Mouse (Mus musculus) lung, embryonic 14.5 days (tissue): ENCODE data around the gene Fkrp. TPM values are rescaled to one million over a fixed set of nuclear protein-coding genes. Genes with fewer than 3 reads are reported as not detected.
A peak's percentile ranks its signal among the peaks of the same experiment; 100 is the strongest.

Experiments used
- ATAC-seq: fragments of 200-750 bp; cut with Nextera tagmentation; 2 replicates; pipeline ENCODE4 v1.8.0; 2017; ENCODE audit warnings: mild to moderate bottlenecking, moderate TSS enrichment, moderate library complexity; ENCODE audit not compliant: insufficient read depth
- DNase-seq: peaks from one replicate; pipeline ENCODE4 v3.0.0-alpha.2; 2015
- H3K27ac ChIP-seq: fragments of 300-500 bp; sonication (generic); 2 replicates; pipeline ENCODE4 v1.5.1; 2014; ENCODE audit warnings: low read depth, mild to moderate bottlenecking, moderate library complexity
- H3K27me3 ChIP-seq: fragments of 300-500 bp; sonication (generic); 2 replicates; pipeline ENCODE4 v1.6.1; 2014; ENCODE audit warnings: low read length, control low read depth; ENCODE audit not compliant: insufficient read depth
- H3K36me3 ChIP-seq: fragments of 300-500 bp; sonication (generic); 2 replicates; pipeline ENCODE4 v1.6.1; 2014; ENCODE audit warnings: control low read depth; ENCODE audit not compliant: insufficient read depth
- H3K4me1 ChIP-seq: fragments of 300-500 bp; sonication (generic); 2 replicates; pipeline ENCODE4 v1.6.1; 2014; ENCODE audit warnings: antibody characterized with exemption, control low read depth; ENCODE audit not compliant: insufficient read depth
- H3K4me2 ChIP-seq: fragments of 300-500 bp; sonication (generic); 2 replicates; pipeline ENCODE4 v1.6.1; 2014; ENCODE audit warnings: mild to moderate bottlenecking
- H3K4me3 ChIP-seq: fragments of 300-500 bp; sonication (generic); 2 replicates; pipeline ENCODE4 v1.5.1; 2014; ENCODE audit warnings: low read depth, low read length
- H3K9ac ChIP-seq: fragments of 300-500 bp; sonication (generic); 2 replicates; pipeline ENCODE4 v1.6.1; 2014
- H3K9me3 ChIP-seq: fragments of 300-500 bp; sonication (generic); 2 replicates; pipeline ENCODE4 v1.6.1; 2016; ENCODE audit warnings: low read depth, low read length, control low read depth
- CTCF ChIP-seq: IDR thresholded peaks from 2 replicates; pipeline ENCODE4 v1.5.1; 2016; ENCODE audit warnings: antibody characterized with exemption, low read depth
- WGBS: fragments of 180-500 bp; shearing (Covaris S2); extraction: QIAGEN DNeasy Blood & Tissue Kit; methylation state at CpG from one replicate; pipeline ENCODE4 v1.1.7; 2014; 5-methylcytosine and 5-hydroxymethylcytosine counted together
- polyA plus RNA-seq: library from polyadenylated mRNA; unstranded; fragments of >200 nt; fragmentation: Nextera tagmentation; extraction: Ambion mirVana; gene quantifications from 2 replicates; pipeline ENCODE4 v1.2.1, GENCODE M21; 2014

Gene Fkrp
- polyA plus RNA-seq, 1 experiment from 2014 or later = 31.9 TPM

GRCm38 (mm10) chr7:16841561-16842560 lies 25.3 kb upstream of the Fkrp start:
- Histone ChIP-seq H3K4me2 (peak overlapping the region; percentile 98), H3K9me3 (no peaks in the 10 kb centered on the region), H3K4me1 (peaks cover 16% of the 10 kb centered on the region), H3K27ac (peak overlapping the region; percentile 62), H3K36me3 (peaks cover 52% of the 10 kb centered on the region), H3K27me3 (no peaks in the 10 kb centered on the region), H3K4me3 (peak overlapping the region; percentile 64), H3K9ac (peak overlapping the region; percentile 75; the same call in 1 of the 2 replicates)
- 33% methylated on average over 11 of the region's 11 CpGs for whole genome bisulfite sequencing
- DNase-seq = peak; percentile 23
- ATAC-seq = peak; percentile 1; the same call in 1 of the 2 replicates
- no peak for TF ChIP-seq CTCF

GRCm38 (mm10) chr7:16841078-16841477 lies 24.5 kb upstream of the Fkrp start:
- H3K36me3 ChIP-seq = peaks cover 56% of the 10 kb centered on the region
- peaks cover 16% of the 10 kb centered on the region for H3K4me1 ChIP-seq
- no peak for TF ChIP-seq CTCF
- no peak overlapping the region for H3K4me3 ChIP-seq
- H3K9ac ChIP-seq = no peak overlapping the region
- H3K27ac ChIP-seq = peak overlapping the region; percentile 62; the same call in 1 of the 2 replicates
- H3K27me3 ChIP-seq = no peaks in the 10 kb centered on the region
- no peak for ATAC-seq
- WGBS = 83% methylated on average over 4 of the region's 4 CpGs
- H3K4me2 ChIP-seq = no peak overlapping the region
- no peak for DNase-seq
- H3K9me3 ChIP-seq = no peaks in the 10 kb centered on the region

- ATAC-seq = no peak
Measured at GRCm38 (mm10) chr7:16840109-16840491, 23.6 kb upstream of the Fkrp start.

GRCm38 (mm10) chr7:16839427-16840108 lies 23.0 kb upstream of the Fkrp start:
- peaks cover 63% of the 10 kb centered on the region for H3K36me3 ChIP-seq
- H3K27me3 ChIP-seq = no peaks in the 10 kb centered on the region
- H3K27ac ChIP-seq = no peak overlapping the region
- no peaks in the 10 kb centered on the region for H3K9me3 ChIP-seq
- H3K4me1 ChIP-seq = peaks cover 12% of the 10 kb centered on the region; the same call in 1 of the 2 replicates
- ATAC-seq (no peak), DNase-seq (no peak)
- TF ChIP-seq CTCF = no peak
- H3K4me2 ChIP-seq = no peak overlapping the region
- no peak overlapping the region for H3K4me3 ChIP-seq
- H3K9ac ChIP-seq = no peak overlapping the region
- 91% methylated on average over 12 of the region's 12 CpGs for WGBS

More at GRCm38 (mm10) chr7:16840109-16840491, 23.6 kb upstream of the Fkrp start:
- no peaks in the 10 kb centered on the region for H3K27me3 ChIP-seq
- no peak for DNase-seq
- H3K27ac ChIP-seq = no peak overlapping the region
- no peak overlapping the region for H3K4me2 ChIP-seq
- H3K4me1 ChIP-seq = peaks cover 12% of the 10 kb centered on the region; the same call in 1 of the 2 replicates
- H3K4me3 ChIP-seq = no peak overlapping the region
- no peak overlapping the region for H3K9ac ChIP-seq
- H3K9me3 ChIP-seq = no peaks in the 10 kb centered on the region
- WGBS = 81% methylated on average over 2 of the region's 2 CpGs
- H3K36me3 ChIP-seq = peaks cover 57% of the 10 kb centered on the region
- no peak for TF ChIP-seq CTCF

GRCm38 (mm10) chr7:16838804-16839426 lies 22.4 kb upstream of the Fkrp start:
- 78% methylated on average over 6 of the region's 6 CpGs for WGBS
- Histone ChIP-seq H3K36me3 (peaks cover 68% of the 10 kb centered on the region), H3K9me3 (no peaks in the 10 kb centered on the region), H3K27ac (no peak overlapping the region), H3K4me3 (no peak overlapping the region), H3K4me2 (no peak overlapping the region), H3K4me1 (peaks cover 10% of the 10 kb centered on the region; the same call in 1 of the 2 replicates), H3K9ac (no peak overlapping the region), H3K27me3 (no peaks in the 10 kb centered on the region)
- TF ChIP-seq CTCF = no peak
- ATAC-seq = no peak
- no peak for DNase-seq

GRCm38 (mm10) chr7:16837916-16838803 lies 21.6 kb upstream of the Fkrp start:
- DNase-seq = no peak
- Histone ChIP-seq H3K4me2 (no peak overlapping the region), H3K9me3 (no peaks in the 10 kb centered on the region), H3K4me1 (peaks cover 5% of the 10 kb centered on the region; the same call in 1 of the 2 replicates), H3K4me3 (no peak overlapping the region), H3K27me3 (no peaks in the 10 kb centered on the region), H3K36me3 (peaks cover 75% of the 10 kb centered on the region), H3K27ac (no peak overlapping the region), H3K9ac (no peak overlapping the region)
- WGBS = 91% methylated on average over 18 of the region's 18 CpGs
- TF ChIP-seq CTCF = no peak
- no peak for ATAC-seq
